Comparison of ENCODE assay signal across 15 mouse cellular contexts in the genomic region with DNA sequence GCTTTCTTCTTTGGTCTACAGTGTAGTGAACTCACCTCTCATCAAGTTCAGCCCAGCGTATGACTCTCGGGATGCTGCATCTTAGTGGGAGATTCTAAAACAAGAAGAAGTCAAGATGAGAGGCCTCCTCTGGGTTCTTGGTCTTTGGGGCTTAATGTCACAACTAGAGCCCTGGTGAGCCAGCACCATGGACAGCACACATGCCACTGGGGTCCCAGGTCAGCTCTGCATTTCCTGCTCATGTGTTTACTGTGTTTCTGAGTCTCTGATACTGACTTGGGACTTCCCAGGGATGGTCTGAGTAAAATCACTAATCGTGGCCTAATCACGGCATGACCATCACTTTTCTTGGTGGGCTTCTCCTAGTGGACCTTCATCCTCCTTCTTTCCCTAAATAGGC. TPM values are rescaled to one million over a fixed set of nuclear protein-coding genes. Genes with fewer than 3 reads are reported as not detected.
DNase-seq lines count a peak whose midpoint lies in the region; ATAC-seq lines count a peak whose summit lies in the region.
"Had no signal": no experiment of that assay in that cellular context is flagged by ENCODE, and none has a peak within 500 bp of the region (broad histone marks: within the 10 kb centered on the region; RNA-seq: fewer than 3 reads in every experiment).

No protein-coding gene starts in this region.

- peaks cover 11% of the 10 kb centered on the region for H3K27me3 ChIP-seq in heart, embryonic 10.5 days (ENCODE audit: insufficient read depth, poor library complexity, severe bottlenecking)
- H3K27me3 ChIP-seq in heart, embryonic 12.5 days (replicated peaks), result peaks cover 16% of the 10 kb centered on the region; the same call in 1 of the 2 replicates
- no peaks in the 10 kb centered on the region for H3K27me3 ChIP-seq in neural tube, embryonic 15.5 days (replicated peaks)
- H3K27me3 ChIP-seq in embryonic facial prominence, embryonic 14.5 days (replicated peaks; ENCODE audit: control insufficient read depth, insufficient read depth, low read length), result no peaks in the 10 kb centered on the region; the same call in 1 of the 2 replicates

- H3K27ac ChIP-seq in heart, embryonic 10.5 days, result no peak overlapping the region
- no peak overlapping the region for H3K27ac ChIP-seq in heart, embryonic 12.5 days (ENCODE audit: poor library complexity, severe bottlenecking)
- H3K27ac ChIP-seq in neural tube, embryonic 15.5 days (replicated peaks), result no peak overlapping the region
- no peak overlapping the region for H3K27ac ChIP-seq in embryonic facial prominence, embryonic 14.5 days (replicated peaks; ENCODE audit: low read depth, low read length)
- H3K27ac ChIP-seq: heart, adult 2 months had no signal

- ATAC-seq in heart, embryonic 12.5 days (ENCODE audit: insufficient number of reproducible peaks, low FRiP score), result no peak
- no peak for ATAC-seq in neural tube, embryonic 15.5 days (ENCODE audit: low FRiP score)
- ATAC-seq in embryonic facial prominence, embryonic 14.5 days (ENCODE audit: low read depth), result no peak
- ATAC-seq: forebrain, embryonic 14.5 days had no signal

- no peak overlapping the region for H3K4me3 ChIP-seq in heart, embryonic 10.5 days
- no peak overlapping the region for H3K4me3 ChIP-seq in heart, embryonic 12.5 days
- H3K4me3 ChIP-seq in neural tube, embryonic 15.5 days (replicated peaks), result no peak overlapping the region
- no peak overlapping the region for H3K4me3 ChIP-seq in embryonic facial prominence, embryonic 14.5 days (ENCODE audit: low read depth, low read length)
- H3K4me3 ChIP-seq: heart, adult 2 months had no signal

- H3K36me3 ChIP-seq in heart, embryonic 10.5 days, result no peaks in the 10 kb centered on the region
- no peaks in the 10 kb centered on the region for H3K36me3 ChIP-seq in heart, embryonic 12.5 days
- H3K36me3 ChIP-seq in neural tube, embryonic 15.5 days, result no peaks in the 10 kb centered on the region
- no peaks in the 10 kb centered on the region for H3K36me3 ChIP-seq in embryonic facial prominence, embryonic 14.5 days (ENCODE audit: control insufficient read depth, insufficient read depth, low read length)

- H3K4me1 ChIP-seq in heart, embryonic 10.5 days, result peaks cover 10% of the 10 kb centered on the region
- peaks cover 8% of the 10 kb centered on the region for H3K4me1 ChIP-seq in heart, embryonic 12.5 days (replicated peaks)
- H3K4me1 ChIP-seq in neural tube, embryonic 15.5 days, result peaks cover 3% of the 10 kb centered on the region
- H3K4me1 ChIP-seq in embryonic facial prominence, embryonic 14.5 days (ENCODE audit: control insufficient read depth, insufficient read depth, low read length), result peaks cover 9% of the 10 kb centered on the region

- no peak overlapping the region for H3K4me2 ChIP-seq in heart, embryonic 12.5 days
- no peak overlapping the region for H3K4me2 ChIP-seq in neural tube, embryonic 15.5 days
- no peak overlapping the region for H3K4me2 ChIP-seq in embryonic facial prominence, embryonic 14.5 days (ENCODE audit: low read depth, low read length)

- peaks cover 4% of the 10 kb centered on the region for H3K9me3 ChIP-seq in heart, embryonic 10.5 days
- H3K9me3 ChIP-seq in heart, embryonic 12.5 days (replicated peaks), result peaks cover 4% of the 10 kb centered on the region; the same call in 1 of the 2 replicates
- no peaks in the 10 kb centered on the region for H3K9me3 ChIP-seq in neural tube, embryonic 15.5 days (replicated peaks)
- H3K9me3 ChIP-seq in embryonic facial prominence, embryonic 14.5 days (ENCODE audit: control insufficient read depth, low read length), result no peaks in the 10 kb centered on the region

- DNase-seq in heart, embryonic 10.5 days (ENCODE audit: low spot score), result peak; percentile 83
- peak; percentile 34 for DNase-seq in neural tube, embryonic 10.5 days (ENCODE audit: extremely low spot score, low spot score)
- peak; percentile 49 for DNase-seq in embryonic facial prominence, embryonic 14.5 days (ENCODE audit: low spot score)
- peak; percentile 52 for DNase-seq in yolk sac, embryonic 10.5 days (ENCODE audit: low spot score)
- no peak for DNase-seq in layer of hippocampus, adult 18-20 months (ENCODE audit: low spot score in 2 of 2)
- DNase-seq in urinary bladder, postnatal 10 days (ENCODE audit: low spot score), result no peak
- DNase-seq: adrenal gland, postnatal 25 days; cerebellum, postnatal 10 days; heart, adult 2 months; kidney, adult 8-10 months had no signal

- no peak overlapping the region for H3K9ac ChIP-seq in heart, embryonic 12.5 days
- no peak overlapping the region for H3K9ac ChIP-seq in neural tube, embryonic 15.5 days (replicated peaks)
- no peak overlapping the region for H3K9ac ChIP-seq in embryonic facial prominence, embryonic 14.5 days (ENCODE audit: low read depth, low read length)

- 36% methylated on average over 4 of the region's 4 CpGs for WGBS in heart, embryonic 10.5 days
- WGBS in heart, embryonic 12.5 days, result 38% methylated on average over 4 of the region's 4 CpGs
- 60% methylated on average over 4 of the region's 4 CpGs for WGBS in neural tube, embryonic 15.5 days
- WGBS in embryonic facial prominence, embryonic 14.5 days, result 48% methylated on average over 4 of the region's 4 CpGs

RNA-seq across cellular contexts. Expression of a gene that starts 28.3 kb away (rescaled TPM):
- 6.5 and 9.4 TPM in 2 replicates for polyA plus RNA-seq in heart, embryonic 10.5 days (2016; fragmentation: Nextera tagmentation; extraction: Ambion mirVana)
- polyA plus RNA-seq in heart, embryonic 12.5 days (2016; fragmentation: Nextera tagmentation; extraction: Ambion mirVana), result 4.8 and 5.5 TPM in 2 replicates
- polyA plus RNA-seq in neural tube, embryonic 15.5 days (2015; fragmentation: Nextera tagmentation; extraction: Ambion mirVana), result 10.4 and 12.7 TPM in 2 replicates
- polyA plus RNA-seq in embryonic facial prominence, embryonic 14.5 days (2014; fragmentation: Nextera tagmentation; extraction: Ambion mirVana), result 5.0 and 7.1 TPM in 2 replicates
- total RNA-seq in layer of hippocampus, adult 18-20 months (2021), result 10 to 100 TPM; 16.3 to 17.7 TPM

RNA-seq across cellular contexts. Expression of a gene that starts 36.4 kb away (rescaled TPM):
- 0.21 TPM in 1 of 2 replicates, not detected in the other for polyA plus RNA-seq in heart, embryonic 10.5 days (2016; fragmentation: Nextera tagmentation; extraction: Ambion mirVana)
- not detected in 2 replicates for polyA plus RNA-seq in heart, embryonic 12.5 days (2016; fragmentation: Nextera tagmentation; extraction: Ambion mirVana)
- polyA plus RNA-seq in neural tube, embryonic 15.5 days (2015; fragmentation: Nextera tagmentation; extraction: Ambion mirVana), result 0.23 and 0.43 TPM in 2 replicates
- polyA plus RNA-seq in embryonic facial prominence, embryonic 14.5 days (2014; fragmentation: Nextera tagmentation; extraction: Ambion mirVana), result 0.13 and 0.26 TPM in 2 replicates
- total RNA-seq in layer of hippocampus, adult 18-20 months (2021), result under 1 TPM in 1 of 2 experiments, not detected in 1; 0.12 TPM
- total RNA-seq: heart, adult 2 months; left cerebral cortex, postnatal 10 days had no signal

RNA-seq across cellular contexts. Expression of a gene that starts 37.4 kb away (rescaled TPM):
- polyA plus RNA-seq in heart, embryonic 10.5 days (2016; fragmentation: Nextera tagmentation; extraction: Ambion mirVana), result 82.7 and 93.1 TPM in 2 replicates
- 71.3 and 74.7 TPM in 2 replicates for polyA plus RNA-seq in heart, embryonic 12.5 days (2016; fragmentation: Nextera tagmentation; extraction: Ambion mirVana)
- 63.7 and 67.4 TPM in 2 replicates for polyA plus RNA-seq in neural tube, embryonic 15.5 days (2015; fragmentation: Nextera tagmentation; extraction: Ambion mirVana)
- 68.9 and 78.1 TPM in 2 replicates for polyA plus RNA-seq in embryonic facial prominence, embryonic 14.5 days (2014; fragmentation: Nextera tagmentation; extraction: Ambion mirVana)
- 10 to 100 TPM; 76.0 to 80.4 TPM for total RNA-seq in layer of hippocampus, adult 18-20 months (2021)

RNA-seq across cellular contexts. Expression of a gene that starts 37.5 kb away (rescaled TPM):
- polyA plus RNA-seq in heart, embryonic 10.5 days (2016; fragmentation: Nextera tagmentation; extraction: Ambion mirVana), result 0.28 and 0.35 TPM in 2 replicates
- polyA plus RNA-seq in heart, embryonic 12.5 days (2016; fragmentation: Nextera tagmentation; extraction: Ambion mirVana), result 0.28 and 0.66 TPM in 2 replicates
- polyA plus RNA-seq in neural tube, embryonic 15.5 days (2015; fragmentation: Nextera tagmentation; extraction: Ambion mirVana), result 1.9 and 2.3 TPM in 2 replicates
- 2.5 and 7.3 TPM in 2 replicates for polyA plus RNA-seq in embryonic facial prominence, embryonic 14.5 days (2014; fragmentation: Nextera tagmentation; extraction: Ambion mirVana)
- total RNA-seq in layer of hippocampus, adult 18-20 months (2021), result under 1 TPM; 0.74 to 0.94 TPM
- total RNA-seq: megakaryocyte-erythroid progenitor cell, adult 5-6 weeks had no signal

RNA-seq across cellular contexts. Expression of a gene that starts 49.0 kb away (rescaled TPM):
- 21.3 and 30.0 TPM in 2 replicates for polyA plus RNA-seq in heart, embryonic 10.5 days (2016; fragmentation: Nextera tagmentation; extraction: Ambion mirVana)
- polyA plus RNA-seq in heart, embryonic 12.5 days (2016; fragmentation: Nextera tagmentation; extraction: Ambion mirVana), result 17.0 and 18.3 TPM in 2 replicates
- 12.6 and 18.5 TPM in 2 replicates for polyA plus RNA-seq in neural tube, embryonic 15.5 days (2015; fragmentation: Nextera tagmentation; extraction: Ambion mirVana)
- 14.7 and 16.1 TPM in 2 replicates for polyA plus RNA-seq in embryonic facial prominence, embryonic 14.5 days (2014; fragmentation: Nextera tagmentation; extraction: Ambion mirVana)
- total RNA-seq in layer of hippocampus, adult 18-20 months (2021), result 1 to 10 TPM; 4.0 to 4.9 TPM

Comparison
In these comparisons a context has a peak if more than half of its experiments do, and no peak if none do; other contexts are left out.
1. DNase-seq: peak in heart, embryonic 10.5 days (single experiment), neural tube, embryonic 10.5 days (single experiment), embryonic facial prominence, embryonic 14.5 days (single experiment) and yolk sac, embryonic 10.5 days (single experiment); none in layer of hippocampus, adult 18-20 months (0 of 2) and urinary bladder, postnatal 10 days (single experiment).